Mouse (Mus musculus) forebrain, embryonic 14.5 days (tissue): ENCODE results near the gene Slc24a1. TPM values are rescaled to one million over a fixed set of nuclear protein-coding genes. Genes with fewer than 3 reads are reported as not detected.
A peak's percentile ranks its signal among the peaks of the same experiment; 100 is the strongest.

Source experiments
- ATAC-seq: fragments of 200-750 bp; cut with Nextera tagmentation; 2 replicates; pipeline ENCODE4 v1.8.0; 2017; ENCODE audit warnings: mild to moderate bottlenecking, moderate library complexity
- DNase-seq: peaks from one replicate; pipeline ENCODE4 v3.0.0-alpha.2; 2015; ENCODE audit warnings: low spot score
- H3K27ac ChIP-seq: fragments of 300-500 bp; sonication (generic); 2 replicates; pipeline ENCODE4 v1.5.1; 2014; ENCODE audit warnings: low read depth, mild to moderate bottlenecking, control low read depth, low read length, moderate library complexity
- H3K27me3 ChIP-seq: fragments of 300-500 bp; sonication (generic); replicated peaks from 2 replicates; pipeline ENCODE4 v1.6.1; 2014; ENCODE audit warnings: low read length, control low read depth, mixed read lengths; ENCODE audit not compliant: control insufficient read depth, insufficient read depth
- H3K36me3 ChIP-seq: fragments of 300-500 bp; sonication (generic); 2 replicates; pipeline ENCODE4 v1.6.1; 2014; ENCODE audit warnings: low read length, control low read depth; ENCODE audit not compliant: control insufficient read depth, insufficient read depth
- H3K4me1 ChIP-seq: fragments of 300-500 bp; sonication (generic); 2 replicates; pipeline ENCODE4 v1.6.1; 2014; ENCODE audit warnings: antibody characterized with exemption, low read length, control low read depth; ENCODE audit not compliant: control insufficient read depth, insufficient read depth
- H3K4me2 ChIP-seq: fragments of 300-500 bp; sonication (generic); 2 replicates; pipeline ENCODE4 v1.6.1; 2014; ENCODE audit warnings: mild to moderate bottlenecking, control low read depth, low read length
- H3K4me3 ChIP-seq: fragments of 300-500 bp; sonication (generic); 2 replicates; pipeline ENCODE4 v1.5.1; 2014; ENCODE audit warnings: low read depth, low read length, control low read depth
- H3K9ac ChIP-seq: fragments of 300-500 bp; sonication (generic); 2 replicates; pipeline ENCODE4 v1.6.1; 2014; ENCODE audit warnings: mild to moderate bottlenecking, low read length, control low read depth, moderate library complexity
- H3K9me3 ChIP-seq: fragments of 300-500 bp; sonication (generic); replicated peaks from 2 replicates; pipeline ENCODE4 v1.6.1; 2016; ENCODE audit warnings: low read length, control low read depth, mixed read lengths; ENCODE audit not compliant: control insufficient read depth
- WGBS: fragments of 180-500 bp; shearing (Covaris S2); extraction: QIAGEN DNeasy Blood & Tissue Kit; methylation state at CpG from one replicate; pipeline ENCODE4 v1.1.7; 2014; 5-methylcytosine and 5-hydroxymethylcytosine counted together
- polyA plus RNA-seq: library from polyadenylated mRNA; unstranded; fragments of >200 nt; fragmentation: Nextera tagmentation; extraction: Ambion mirVana; gene quantifications from 2 replicates; pipeline ENCODE4 v1.2.1, GENCODE M21; 2014

Gene Slc24a1
- polyA plus RNA-seq, 1 experiment from 2014 or later = 0.03 TPM

DNA sequence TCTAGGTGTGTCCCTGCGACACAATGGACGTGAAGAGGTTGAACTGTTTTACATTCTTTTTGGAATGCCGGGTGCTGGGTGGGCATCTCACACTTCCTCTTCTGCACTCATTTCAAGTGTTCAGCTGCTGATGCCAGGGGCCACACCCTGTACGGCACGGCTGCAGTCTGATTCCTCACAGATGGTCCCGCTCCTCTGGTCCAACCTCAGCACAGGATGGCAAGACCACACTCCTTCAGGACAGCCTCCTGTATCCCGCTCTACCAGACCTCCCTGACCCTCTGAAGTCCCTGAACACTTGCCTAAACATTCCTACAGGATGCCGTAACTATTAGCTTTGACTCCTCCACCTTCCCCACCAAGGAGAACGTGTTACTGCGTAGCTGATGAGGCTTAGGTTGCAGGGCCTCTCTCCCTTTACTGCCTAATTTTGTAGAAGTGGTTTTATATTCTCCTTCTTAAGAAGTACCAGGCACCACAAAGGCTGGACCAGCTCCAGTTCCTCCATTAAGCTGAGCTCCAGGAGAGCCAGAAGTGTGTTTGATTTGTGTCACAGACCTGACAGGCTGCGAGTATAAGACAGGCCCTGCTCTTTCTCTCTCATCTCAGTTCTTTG is 10.6 kb downstream of the Slc24a1 start:
- no peak for DNase-seq
- no peak overlapping the region for H3K4me2 ChIP-seq
- H3K4me3 ChIP-seq = no peak overlapping the region
- no peak overlapping the region for H3K27ac ChIP-seq
- WGBS = 87% methylated on average over 11 of the region's 11 CpGs
- H3K9ac ChIP-seq = no peak overlapping the region
- no peaks in the 10 kb centered on the region for H3K9me3 ChIP-seq
- ATAC-seq = no peak
- no peaks in the 10 kb centered on the region for H3K27me3 ChIP-seq
- H3K36me3 ChIP-seq = no peaks in the 10 kb centered on the region
- H3K4me1 ChIP-seq = no peaks in the 10 kb centered on the region

DNA sequence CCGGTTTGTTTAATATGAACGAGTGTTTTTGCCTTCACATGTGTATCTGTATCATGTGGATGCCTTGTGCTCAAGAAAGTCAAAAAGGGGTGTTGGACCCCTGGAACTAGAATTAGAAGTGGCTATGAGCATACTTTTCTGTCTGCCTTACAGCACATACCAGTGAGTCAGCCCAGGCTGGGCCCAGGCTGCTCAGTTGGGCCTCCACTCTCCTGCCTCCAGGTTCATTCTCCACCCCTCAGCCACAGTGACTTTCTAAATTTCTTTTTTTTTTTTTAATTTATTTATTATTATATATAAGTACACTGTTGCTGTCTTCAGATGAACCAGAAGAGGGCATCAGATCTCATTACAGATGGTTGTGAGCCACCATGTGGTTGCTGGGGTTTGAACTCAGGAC is 11.6 kb downstream of the Slc24a1 start:
- ATAC-seq = no peak
- Histone ChIP-seq H3K27ac (no peak overlapping the region), H3K36me3 (no peaks in the 10 kb centered on the region), H3K9ac (no peak overlapping the region), H3K4me3 (no peak overlapping the region), H3K9me3 (no peaks in the 10 kb centered on the region), H3K27me3 (no peaks in the 10 kb centered on the region), H3K4me2 (no peak overlapping the region), H3K4me1 (no peaks in the 10 kb centered on the region)
- DNase-seq = no peak
- 79% methylated on average over 2 of the region's 2 CpGs for WGBS

DNA sequence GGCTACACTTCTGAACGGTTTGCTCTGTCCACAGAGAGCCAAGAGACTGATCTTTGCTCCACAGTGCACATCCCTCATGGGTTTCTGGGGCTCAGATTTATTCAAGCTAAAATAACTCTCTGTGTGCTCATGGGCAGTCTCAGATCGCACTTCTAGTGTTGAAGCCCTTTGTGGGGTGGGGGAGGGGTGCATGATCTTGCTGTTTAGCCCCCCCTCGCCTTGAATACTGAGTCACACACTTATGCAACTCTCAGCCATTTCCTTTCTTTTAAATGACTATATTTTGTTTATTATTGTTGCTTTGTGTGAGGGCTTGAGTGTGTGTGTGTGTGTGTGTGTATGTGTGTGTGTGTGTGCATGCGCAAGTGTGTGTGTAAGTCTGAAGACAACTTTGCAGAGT is 12.1 kb downstream of the Slc24a1 start:
- H3K27ac ChIP-seq = no peak overlapping the region
- ATAC-seq (no peak), DNase-seq (no peak)
- H3K36me3 ChIP-seq = no peaks in the 10 kb centered on the region
- H3K4me2 ChIP-seq = no peak overlapping the region
- no peak overlapping the region for H3K9ac ChIP-seq
- H3K4me3 ChIP-seq = no peak overlapping the region
- no peaks in the 10 kb centered on the region for H3K27me3 ChIP-seq
- H3K4me1 ChIP-seq = no peaks in the 10 kb centered on the region
- H3K9me3 ChIP-seq = no peaks in the 10 kb centered on the region
- WGBS = 61% methylated on average over 4 of the region's 4 CpGs

DNA sequence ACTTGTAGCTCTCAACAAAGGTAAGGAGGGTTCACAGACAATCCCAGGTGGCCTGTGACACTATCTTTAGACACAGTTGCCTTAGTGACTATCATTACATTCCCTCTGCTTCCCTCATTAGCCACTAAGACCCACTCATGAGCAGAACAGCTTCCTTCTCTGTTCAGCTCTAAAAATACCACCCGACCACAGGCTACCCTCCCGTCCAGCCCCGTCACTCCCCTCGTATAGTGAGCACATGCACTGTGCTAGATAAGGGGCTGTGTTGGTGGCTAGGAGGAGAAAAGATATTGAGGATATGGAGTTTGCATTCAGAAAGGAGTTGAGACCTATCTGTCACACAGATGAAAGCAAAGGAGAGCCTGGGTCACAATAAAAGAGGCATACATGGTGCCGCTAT is 12.9 kb downstream of the Slc24a1 start:
- no peaks in the 10 kb centered on the region for H3K27me3 ChIP-seq
- H3K9ac ChIP-seq = no peak overlapping the region
- no peak overlapping the region for H3K4me2 ChIP-seq
- H3K36me3 ChIP-seq = no peaks in the 10 kb centered on the region
- H3K4me3 ChIP-seq = no peak overlapping the region
- no peak for ATAC-seq
- no peak for DNase-seq
- H3K9me3 ChIP-seq = no peaks in the 10 kb centered on the region
- no peak overlapping the region for H3K27ac ChIP-seq
- WGBS = 77% methylated on average over 5 of the region's 5 CpGs
- no peaks in the 10 kb centered on the region for H3K4me1 ChIP-seq

DNA sequence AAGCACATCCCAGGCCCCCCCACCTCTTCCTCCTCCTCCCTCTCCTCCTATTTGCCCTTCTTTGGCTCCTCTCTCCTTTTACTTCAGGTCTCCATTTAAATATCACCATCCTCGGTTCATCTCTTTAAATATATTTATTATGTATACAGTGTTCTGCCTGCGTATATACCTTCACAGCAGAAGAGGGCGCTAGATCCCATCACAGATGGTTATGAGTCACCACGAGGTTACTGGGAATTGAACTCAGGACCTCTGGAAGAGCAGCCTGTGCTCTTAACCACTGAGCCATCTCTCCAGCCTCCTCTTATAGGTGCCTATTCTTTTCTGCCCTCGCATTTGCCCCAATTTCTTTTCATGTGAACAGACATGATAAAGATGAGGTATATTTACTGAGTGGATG is 13.9 kb downstream of the Slc24a1 start:
- Histone ChIP-seq H3K27ac (no peak overlapping the region), H3K4me1 (no peaks in the 10 kb centered on the region), H3K9me3 (no peaks in the 10 kb centered on the region)

DNA sequence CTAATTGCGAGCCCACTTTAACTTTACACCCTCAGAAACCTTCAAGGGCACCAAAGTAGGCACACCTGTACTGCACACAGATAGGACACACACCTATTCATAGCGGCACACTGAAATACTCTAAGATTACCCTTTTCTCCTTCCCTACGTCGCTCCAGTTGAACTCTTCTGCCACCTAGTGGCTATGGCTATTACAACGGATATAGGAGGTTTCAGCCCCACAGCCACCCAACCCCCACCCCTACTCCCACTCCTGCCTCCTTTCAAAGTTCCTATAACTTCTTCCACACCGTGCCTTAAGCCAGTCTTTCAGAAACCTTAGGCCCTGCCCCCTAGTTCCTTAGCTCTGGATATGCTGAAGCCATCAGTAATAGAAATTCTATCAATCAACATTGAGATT is 14.9 kb downstream of the Slc24a1 start:
- no peak overlapping the region for H3K4me3 ChIP-seq
- H3K4me2 ChIP-seq = no peak overlapping the region
- H3K9ac ChIP-seq = no peak overlapping the region
- no peaks in the 10 kb centered on the region for H3K27me3 ChIP-seq
- DNase-seq (peak; percentile 69), ATAC-seq (no peak)
- 10% methylated on average over 6 of the region's 6 CpGs for WGBS
- H3K27ac ChIP-seq = no peak overlapping the region
- no peaks in the 10 kb centered on the region for H3K4me1 ChIP-seq
- no peaks in the 10 kb centered on the region for H3K36me3 ChIP-seq
- H3K9me3 ChIP-seq = no peaks in the 10 kb centered on the region

More for the DNA sequence above, 13.9 kb downstream of the Slc24a1 start:
- no peak overlapping the region for H3K9ac ChIP-seq
- no peak overlapping the region for H3K4me3 ChIP-seq
- WGBS = 60% methylated on average over 5 of the region's 5 CpGs
- no peak overlapping the region for H3K4me2 ChIP-seq
- no peaks in the 10 kb centered on the region for H3K27me3 ChIP-seq
- no peaks in the 10 kb centered on the region for H3K36me3 ChIP-seq
- DNase-seq = no peak
- ATAC-seq = no peak

DNA sequence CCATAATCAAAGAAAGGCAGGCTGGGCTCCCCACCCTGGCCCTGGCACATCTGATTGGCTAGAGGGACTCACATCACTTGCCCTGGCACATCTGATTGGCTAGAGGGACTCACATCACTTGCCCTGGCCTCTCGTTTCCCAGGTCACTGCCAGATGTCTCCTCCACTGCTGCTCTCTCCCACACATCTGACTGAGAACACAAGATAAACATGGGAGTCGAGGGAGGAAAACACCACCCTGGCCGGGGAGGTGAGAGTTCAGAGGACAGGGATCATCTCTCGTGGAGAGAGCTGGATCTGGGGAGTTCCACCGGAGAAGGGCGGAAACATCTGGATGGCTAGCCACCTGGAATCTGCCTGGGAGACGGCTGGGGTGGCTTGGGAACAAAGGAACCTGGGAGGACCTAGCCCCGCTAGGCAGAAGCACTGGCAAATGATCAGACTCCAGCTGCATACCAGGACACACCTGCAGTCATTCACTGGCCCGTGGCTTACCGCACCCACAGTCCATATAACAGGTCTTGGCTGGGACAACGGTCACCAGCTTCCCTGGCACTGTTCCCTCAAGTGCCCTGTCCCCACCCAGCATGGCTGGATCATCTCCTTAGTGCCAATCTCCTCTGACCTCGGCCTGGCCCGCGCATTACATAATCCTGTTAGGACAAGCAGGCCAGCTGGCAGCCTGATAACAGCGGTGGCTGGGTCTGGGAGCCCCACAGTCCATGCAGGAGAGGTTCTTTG is 17.2 kb downstream of the Slc24a1 start:
- ATAC-seq (no peak), DNase-seq (peak; percentile 11)
- Histone ChIP-seq H3K9me3 (no peaks in the 10 kb centered on the region), H3K27me3 (no peaks in the 10 kb centered on the region; the same call in 1 of the 2 replicates), H3K27ac (no peak overlapping the region), H3K9ac (no peak overlapping the region), H3K36me3 (no peaks in the 10 kb centered on the region), H3K4me2 (no peak overlapping the region), H3K4me3 (no peak overlapping the region), H3K4me1 (no peaks in the 10 kb centered on the region)
- WGBS = 69% methylated on average over 15 of the region's 15 CpGs

DNA sequence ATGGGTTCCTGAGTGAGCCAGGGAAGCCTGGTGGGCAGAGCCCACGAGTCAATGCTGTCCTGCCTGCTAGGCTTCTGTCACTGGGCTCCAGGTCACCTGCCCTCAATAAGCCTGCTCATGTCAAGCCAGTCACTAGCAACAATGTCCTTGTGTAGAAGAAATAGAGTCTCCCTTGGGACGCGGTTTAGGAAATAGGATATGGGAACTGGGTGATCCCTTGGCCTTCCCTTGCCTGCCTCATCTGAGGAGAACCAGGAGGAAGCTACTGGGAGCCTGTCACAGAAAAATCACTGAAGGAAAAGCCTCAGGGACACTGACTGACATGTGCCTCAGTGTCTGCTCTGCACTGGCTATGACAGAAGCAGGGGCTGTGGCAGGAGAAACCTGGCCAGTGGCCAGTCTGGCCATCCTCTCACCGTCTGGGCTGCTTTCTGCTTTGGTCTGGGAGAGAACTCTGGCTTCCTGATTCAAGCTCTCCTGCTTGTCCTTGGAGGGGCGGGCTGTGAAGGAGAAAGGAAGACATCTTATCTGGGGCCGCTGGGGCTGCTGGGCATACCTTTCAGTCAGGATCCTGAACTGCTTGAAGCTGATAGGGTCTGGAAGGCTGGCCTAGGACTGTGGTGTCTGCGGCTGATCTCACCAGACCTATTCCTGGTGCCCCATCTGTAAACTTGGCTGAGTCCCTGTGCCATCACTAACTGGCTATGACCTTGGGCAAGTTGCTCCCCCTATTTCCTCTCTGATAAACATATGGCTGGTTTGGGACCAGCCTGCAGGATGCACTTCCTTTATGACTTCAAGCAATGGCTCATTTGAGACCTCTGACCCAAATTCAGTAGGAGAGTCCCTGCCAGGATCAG is 19.4 kb downstream of the Slc24a1 start:
- no peak for ATAC-seq
- no peak overlapping the region for H3K9ac ChIP-seq
- no peaks in the 10 kb centered on the region for H3K36me3 ChIP-seq
- WGBS = 80% methylated on average over 7 of the region's 7 CpGs
- no peaks in the 10 kb centered on the region; the same call in 1 of the 2 replicates for H3K27me3 ChIP-seq
- no peak for DNase-seq
- no peak overlapping the region for H3K4me3 ChIP-seq
- H3K27ac ChIP-seq = no peak overlapping the region
- no peaks in the 10 kb centered on the region for H3K9me3 ChIP-seq
- H3K4me2 ChIP-seq = no peak overlapping the region
- no peaks in the 10 kb centered on the region for H3K4me1 ChIP-seq
